Mouse (Mus musculus): ENCODE results near the gene Mon2. TPM values are rescaled to one million over a fixed set of nuclear protein-coding genes. Genes with fewer than 3 reads are reported as not detected.

The Mon2 gene
- total and polyA plus RNA-seq, 2 experiments from 2014 or later: 15.9 to 64.7 TPM

DNA sequence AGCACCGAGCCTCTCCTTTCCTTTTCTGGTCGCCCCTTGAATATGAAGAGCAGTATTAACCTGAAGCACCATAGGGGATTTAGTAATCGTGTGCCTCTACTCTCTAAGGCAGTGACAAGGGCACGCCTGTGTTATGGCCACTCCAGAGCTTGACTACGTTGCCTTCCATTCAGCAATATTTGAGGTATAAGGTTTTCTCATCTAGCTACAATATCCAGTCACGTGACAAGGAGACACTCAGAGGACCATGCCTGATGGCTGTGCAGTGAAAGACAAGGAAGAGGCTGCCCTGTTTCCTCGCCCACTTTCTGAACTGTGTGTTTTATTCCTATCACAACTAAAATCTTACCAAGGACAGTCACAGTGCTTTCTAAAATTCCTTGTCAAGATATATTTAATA lies 87.9 kb downstream of the Mon2 start:
- WGBS: 82% methylated on average over 7 of the region's 7 CpGs
- Histone ChIP-seq H3K4me1 (ENCODE audit: insufficient read depth, low read length) (no peaks in the 10 kb centered on the region), H3K9ac (replicated peaks; ENCODE audit: low read length) (no peak overlapping the region)

DNA sequence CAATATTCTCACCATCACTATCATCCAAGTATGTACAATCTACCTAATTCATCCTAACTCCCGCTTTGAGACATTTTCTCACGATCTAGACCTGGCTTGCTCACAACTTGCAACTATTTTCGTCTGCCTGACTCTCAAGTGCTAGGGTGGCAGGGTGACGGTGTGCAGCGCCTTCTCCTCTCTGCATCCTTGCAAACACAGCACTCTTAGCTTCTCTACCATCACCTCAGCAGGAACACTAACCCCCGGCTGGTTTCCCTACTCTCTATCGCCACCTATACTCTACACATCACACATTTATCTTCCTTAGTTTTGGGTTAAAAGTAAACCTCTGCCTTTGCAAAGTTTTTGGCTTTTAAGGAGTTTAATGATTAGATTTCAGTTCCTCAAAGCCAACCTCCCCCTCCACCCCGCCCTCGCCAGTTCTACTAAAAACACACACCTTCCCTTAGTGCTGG lies 88.6 kb downstream of the Mon2 start:
- no peaks in the 10 kb centered on the region for H3K9me3 ChIP-seq (ENCODE audit: low read length)
- no peak overlapping the region for H3K9ac ChIP-seq (replicated peaks; ENCODE audit: low read length)
- no peaks in the 10 kb centered on the region for H3K4me1 ChIP-seq (ENCODE audit: insufficient read depth, low read length)
- H3K27me3 ChIP-seq (ENCODE audit: insufficient read depth, low read length): no peaks in the 10 kb centered on the region
- DNase-seq (ENCODE audit: low spot score): peak; percentile 70
- no peaks in the 10 kb centered on the region; the same call in 1 of the 2 replicates for H3K36me3 ChIP-seq (ENCODE audit: insufficient read depth, low read length)
- WGBS: 25% methylated on average over 9 of the region's 9 CpGs
- TF ChIP-seq CTCF (IDR thresholded peaks at IDR 0.05; ENCODE audit: low read depth): peak; percentile 81
- no peak overlapping the region for H3K27ac ChIP-seq
- H3K4me3 ChIP-seq (ENCODE audit: low read length): no peak overlapping the region
- no peak overlapping the region for H3K4me2 ChIP-seq (ENCODE audit: low read depth, low read length)
- no peak for ATAC-seq

More for the DNA sequence above, 87.9 kb downstream of the Mon2 start:
- DNase-seq (ENCODE audit: low spot score) (no peak), ATAC-seq (no peak)
- no peaks in the 10 kb centered on the region for H3K27me3 ChIP-seq (ENCODE audit: insufficient read depth, low read length)
- no peak overlapping the region for H3K27ac ChIP-seq
- H3K4me3 ChIP-seq (ENCODE audit: low read length): no peak overlapping the region
- H3K36me3 ChIP-seq (ENCODE audit: insufficient read depth, low read length): no peaks in the 10 kb centered on the region; the same call in 1 of the 2 replicates
- H3K4me2 ChIP-seq (ENCODE audit: low read depth, low read length): no peak overlapping the region
- H3K9me3 ChIP-seq (ENCODE audit: low read length): no peaks in the 10 kb centered on the region
- no peak for TF ChIP-seq CTCF (IDR thresholded peaks at IDR 0.05; ENCODE audit: low read depth)

DNA sequence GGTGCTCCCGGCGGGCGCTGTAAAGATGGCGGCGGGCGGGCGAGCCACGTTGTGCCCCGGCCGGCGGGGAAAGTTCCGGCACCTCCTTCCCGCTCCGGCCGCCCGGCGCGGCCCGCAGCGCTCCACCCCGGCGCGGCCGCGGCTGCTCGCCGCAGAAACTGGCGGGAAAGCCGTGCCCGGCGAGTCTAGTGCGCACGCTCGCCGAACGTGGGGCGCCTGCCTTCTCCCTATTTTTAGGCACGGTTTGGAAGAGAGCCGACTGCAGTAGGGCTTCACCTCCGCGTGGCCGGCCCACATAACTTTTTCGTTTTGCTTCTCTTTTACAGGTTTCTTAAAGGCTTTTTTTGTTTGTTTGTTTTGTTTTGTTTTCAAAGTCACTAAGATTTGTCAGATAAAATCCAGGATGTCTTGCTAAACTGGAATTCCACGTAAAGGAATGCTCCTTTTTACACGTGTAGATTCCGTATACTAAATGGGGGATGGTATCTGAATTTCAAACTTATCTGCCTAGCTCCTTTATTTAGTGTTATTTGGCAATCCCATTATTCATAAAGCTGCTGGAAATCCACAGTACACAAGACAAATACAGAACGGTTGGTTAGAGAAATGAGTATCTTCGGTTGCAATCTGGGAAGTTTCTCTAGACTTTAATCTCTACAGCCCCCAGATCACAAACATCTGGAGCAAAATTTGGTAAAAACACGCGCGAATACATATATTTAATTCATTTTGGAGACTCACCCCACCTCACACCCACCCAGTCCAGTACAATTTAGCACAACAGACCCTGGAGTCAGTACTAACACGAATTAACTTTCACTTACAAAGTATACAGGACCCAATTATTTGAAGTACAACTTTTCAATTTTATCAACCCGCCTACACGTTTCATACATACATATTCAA lies 89.7 kb downstream of the Mon2 start:
- Histone ChIP-seq H3K27me3 (ENCODE audit: insufficient read depth, low read length) (no peaks in the 10 kb centered on the region), H3K4me3 (ENCODE audit: low read length) (peak overlapping the region; percentile 98), H3K9ac (replicated peaks; ENCODE audit: low read length) (peak overlapping the region; percentile 97), H3K36me3 (ENCODE audit: insufficient read depth, low read length) (no peaks in the 10 kb centered on the region; the same call in 1 of the 2 replicates), H3K27ac (peak overlapping the region; percentile 99), H3K9me3 (ENCODE audit: low read length) (no peaks in the 10 kb centered on the region), H3K4me2 (ENCODE audit: low read depth, low read length) (peak overlapping the region; percentile 70), H3K4me1 (ENCODE audit: insufficient read depth, low read length) (no peaks in the 10 kb centered on the region)
- ATAC-seq (peak; percentile 71), DNase-seq (ENCODE audit: low spot score) (peak; percentile 81)
- no peak for TF ChIP-seq CTCF (IDR thresholded peaks at IDR 0.05; ENCODE audit: low read depth)
- WGBS: 10% methylated on average over 52 of the region's 54 CpGs

DNA sequence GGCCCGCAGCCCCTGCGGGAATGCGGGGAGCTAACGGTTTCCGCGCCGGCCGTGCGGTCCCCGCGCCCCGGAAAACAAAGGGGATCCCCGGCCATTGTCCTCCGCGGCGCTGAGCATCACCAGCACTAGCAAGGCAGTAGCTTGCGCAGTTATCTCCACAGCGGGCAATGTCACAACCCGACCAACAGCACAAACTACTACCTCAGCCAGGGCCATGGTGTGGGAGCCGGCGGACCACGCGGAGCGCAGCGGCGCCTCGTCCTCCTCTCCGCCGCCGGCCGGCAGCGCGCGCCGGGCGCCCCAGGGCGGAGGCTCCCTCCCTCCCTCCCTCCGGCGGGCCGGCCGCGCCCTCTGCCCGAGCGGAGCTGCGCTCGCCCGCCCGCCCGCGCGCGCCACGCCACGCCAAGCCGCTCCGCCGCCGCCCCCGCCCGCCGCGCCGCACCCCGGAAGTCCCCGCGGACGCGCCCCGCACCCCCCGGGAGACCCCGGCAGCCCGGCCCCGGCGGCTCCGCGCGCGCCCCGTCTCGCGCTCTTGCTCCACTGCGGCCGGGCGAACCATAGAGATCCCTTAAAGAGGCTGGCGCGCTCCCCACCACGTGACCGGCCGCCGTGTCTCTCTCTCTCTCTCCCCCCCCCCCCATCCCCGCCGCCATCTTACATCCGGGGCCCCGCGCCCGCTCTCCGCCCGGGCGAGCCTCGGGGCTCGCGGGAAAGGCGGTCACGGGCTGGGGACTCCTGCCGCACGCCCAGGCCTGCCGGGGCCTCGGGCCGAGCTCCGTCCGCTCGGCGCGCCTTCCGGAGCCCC lies 90.6 kb downstream of the Mon2 start:
- no peak for TF ChIP-seq CTCF (IDR thresholded peaks at IDR 0.05; ENCODE audit: low read depth)
- no peaks in the 10 kb centered on the region for H3K4me1 ChIP-seq (ENCODE audit: insufficient read depth, low read length)
- peak overlapping the region; percentile 97 for H3K9ac ChIP-seq (replicated peaks; ENCODE audit: low read length)
- ATAC-seq (peak; percentile 95), DNase-seq (ENCODE audit: low spot score) (peak; percentile 91)
- no peaks in the 10 kb centered on the region for H3K9me3 ChIP-seq (ENCODE audit: low read length)
- H3K27ac ChIP-seq: peak overlapping the region; percentile 99
- H3K27me3 ChIP-seq (ENCODE audit: insufficient read depth, low read length): no peaks in the 10 kb centered on the region
- H3K4me2 ChIP-seq (ENCODE audit: low read depth, low read length): peak overlapping the region; percentile 70
- H3K36me3 ChIP-seq (ENCODE audit: insufficient read depth, low read length): 0 out of 2 replicates have a peak, but pooled peaks cover 1% of the 10 kb centered on the region
- H3K4me3 ChIP-seq (ENCODE audit: low read length): peak overlapping the region; percentile 98
- WGBS: under 1% methylated on average over 66 of the region's 115 CpGs

DNA sequence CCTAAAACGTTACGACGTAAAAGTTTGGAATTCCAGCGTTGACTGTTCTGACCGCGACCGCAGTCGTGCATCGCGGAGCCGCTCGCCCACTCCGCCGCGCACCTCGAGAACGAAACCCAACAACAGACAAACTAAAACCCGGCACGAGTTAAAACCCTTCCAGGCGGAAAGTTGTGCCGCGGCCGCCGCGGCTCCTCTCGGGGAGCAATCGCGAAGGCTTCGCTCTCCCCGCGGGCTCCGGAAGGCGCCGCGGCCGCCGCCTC lies 91.1 kb downstream of the Mon2 start:
- Histone ChIP-seq H3K9me3 (ENCODE audit: low read length) (no peaks in the 10 kb centered on the region), H3K4me3 (ENCODE audit: low read length) (peak overlapping the region; percentile 98), H3K27me3 (ENCODE audit: insufficient read depth, low read length) (no peaks in the 10 kb centered on the region), H3K4me1 (ENCODE audit: insufficient read depth, low read length) (no peaks in the 10 kb centered on the region), H3K9ac (replicated peaks; ENCODE audit: low read length) (peak overlapping the region; percentile 97), H3K4me2 (ENCODE audit: low read depth, low read length) (peak overlapping the region; percentile 70), H3K27ac (peak overlapping the region; percentile 99), H3K36me3 (ENCODE audit: insufficient read depth, low read length) (0 out of 2 replicates have a peak, but pooled peaks cover 5% of the 10 kb centered on the region)
- DNase-seq (ENCODE audit: low spot score): peak; percentile 66
- no peak for TF ChIP-seq CTCF (IDR thresholded peaks at IDR 0.05; ENCODE audit: low read depth)
- ATAC-seq: peak; percentile 13; the same call in 1 of the 2 replicates
- WGBS: under 1% methylated on average over 35 of the region's 37 CpGs

DNA sequence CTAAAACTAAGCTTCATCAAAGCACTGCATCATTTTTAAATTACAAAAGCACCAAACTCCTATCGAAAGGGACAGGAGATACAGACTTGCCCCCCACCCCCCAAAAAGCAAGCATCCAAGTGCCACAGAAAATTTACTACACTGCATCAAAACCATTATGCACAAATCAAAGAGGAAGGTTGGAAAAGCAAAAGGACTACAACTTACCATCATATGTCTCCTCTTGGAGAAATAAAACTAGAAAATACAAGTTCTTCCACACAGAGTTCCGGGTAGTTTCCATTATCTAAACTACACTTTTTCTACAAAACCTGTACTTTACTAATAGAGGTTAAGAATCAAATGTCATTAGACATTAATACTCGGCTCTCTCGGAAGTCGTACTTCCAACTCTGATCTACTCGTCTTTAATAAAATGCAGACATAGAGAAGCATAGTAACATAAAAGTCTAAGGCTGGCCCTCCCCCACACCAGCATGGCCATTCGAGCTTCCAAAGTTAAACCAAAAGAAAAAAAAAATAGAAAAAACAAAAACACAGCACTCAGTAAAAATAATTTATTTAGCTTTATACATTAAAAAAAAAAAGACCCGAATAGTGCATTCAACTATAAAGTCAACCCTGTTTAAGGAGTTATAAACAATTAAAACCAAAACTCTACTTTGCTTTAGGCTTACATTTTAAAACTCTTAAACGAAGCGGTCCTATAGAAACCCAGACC lies 91.6 kb downstream of the Mon2 start:
- WGBS: 2% methylated on average over 10 of the region's 10 CpGs
- H3K4me3 ChIP-seq (ENCODE audit: low read length): peak overlapping the region; percentile 98
- DNase-seq (ENCODE audit: low spot score) (no peak), ATAC-seq (no peak)
- peak overlapping the region; percentile 99 for H3K27ac ChIP-seq
- H3K9me3 ChIP-seq (ENCODE audit: low read length): no peaks in the 10 kb centered on the region
- H3K36me3 ChIP-seq (ENCODE audit: insufficient read depth, low read length): 0 out of 2 replicates have a peak, but pooled peaks cover 5% of the 10 kb centered on the region
- H3K9ac ChIP-seq (replicated peaks; ENCODE audit: low read length): peak overlapping the region; percentile 97
- no peak for TF ChIP-seq CTCF (IDR thresholded peaks at IDR 0.05; ENCODE audit: low read depth)
- H3K4me1 ChIP-seq (ENCODE audit: insufficient read depth, low read length): no peaks in the 10 kb centered on the region
- peak overlapping the region; percentile 70 for H3K4me2 ChIP-seq (ENCODE audit: low read depth, low read length)
- H3K27me3 ChIP-seq (ENCODE audit: insufficient read depth, low read length): no peaks in the 10 kb centered on the region
